Mouse (Mus musculus) cerebellum, adult 2 months (tissue): ENCODE measurements around the gene Xpnpep2.

ENCODE experiments used
- CTCF ChIP-seq: fragments of 200-500 bp; IDR thresholded peaks from 2 replicates; pipeline ENCODE4 v1.5.1; 2011; ENCODE audit warnings: low read depth, mild to moderate bottlenecking, control low read depth, low read length, moderate library complexity, borderline replicate concordance; ENCODE audit not compliant: insufficient read depth
- POLR2A ChIP-seq: fragments of 200-500 bp; IDR thresholded peaks from 2 replicates; pipeline ENCODE4 v1.6.1; 2011; ENCODE audit warnings: low read length, control low read depth, borderline replicate concordance; ENCODE audit not compliant: insufficient read depth

- TF ChIP-seq CTCF (no peak), POLR2A (no peak)
Measured at GRCm38 (mm10) chrX:48153949-48154348, 45.4 kb downstream of the Xpnpep2 start.
